Comparison of ENCODE assay signal across 16 mouse cellular contexts in the genomic region with DNA sequence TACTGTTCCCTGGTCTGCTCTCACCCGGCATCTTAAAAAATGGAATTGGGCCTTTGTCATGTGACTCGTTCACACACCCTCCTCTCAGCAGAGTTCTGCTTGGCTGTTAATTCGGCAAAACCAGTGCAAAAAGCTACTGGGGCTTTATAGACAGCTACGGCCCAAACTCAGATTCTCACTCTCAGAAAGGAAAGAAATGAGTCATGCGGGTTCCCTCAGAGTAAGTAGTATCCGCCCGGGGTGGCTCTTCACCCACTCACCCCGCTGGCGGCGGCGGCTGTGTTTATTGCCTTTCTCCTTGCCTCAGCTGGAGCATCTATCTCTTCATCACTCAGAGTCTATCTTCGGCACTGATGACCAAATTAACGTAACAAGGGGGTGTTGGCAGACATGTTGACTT.
"Had no signal": no experiment of that assay in that cellular context is flagged by ENCODE, and none has a peak within 500 bp of the region (broad histone marks: within the 10 kb centered on the region; RNA-seq: fewer than 3 reads in every experiment).

No protein-coding gene starts in this region.

- H3K27ac ChIP-seq: kidney, postnatal 0 days; liver, embryonic 14.5 days; macrophage; midbrain, embryonic 12.5 days; midbrain, embryonic 15.5 days; neural tube, embryonic 12.5 days; neural tube, embryonic 15.5 days; stomach, postnatal 0 days had no signal

- H3K4me1 ChIP-seq: midbrain, embryonic 12.5 days; midbrain, embryonic 15.5 days; neural tube, embryonic 12.5 days; neural tube, embryonic 15.5 days had no signal

- DNase-seq: kidney, adult 2 months; kidney, postnatal 25 days; liver, postnatal 0 days; lung, embryonic 14.5 days; retina, postnatal 1 day; thymus, adult 2 months; thymus, postnatal 14 days; thymus, postnatal 4 days had no signal

- H3K4me3 ChIP-seq: midbrain, embryonic 12.5 days; midbrain, embryonic 15.5 days; neural tube, embryonic 12.5 days; neural tube, embryonic 15.5 days had no signal
